Mouse (Mus musculus): Measurements from ENCODE around the gene Bnc2. TPM values are rescaled to one million over a fixed set of nuclear protein-coding genes. Genes with fewer than 3 reads are reported as not detected.
A peak's percentile ranks its signal among the peaks of the same experiment; 100 is the strongest.

Bnc2 gene
- polyA plus RNA-seq, 1 experiment from 2014 or later, result 17.3 TPM

- Histone ChIP-seq H3K9ac (no peak overlapping the region), H3K4me3 (replicated peaks) (no peak overlapping the region), H3K4me1 (peaks cover 24% of the 10 kb centered on the region), H3K4me2 (replicated peaks) (no peak overlapping the region), H3K27ac (replicated peaks) (no peak overlapping the region), H3K9me3 (replicated peaks) (no peaks in the 10 kb centered on the region), H3K36me3 (no peaks in the 10 kb centered on the region), H3K27me3 (no peaks in the 10 kb centered on the region)
- ATAC-seq (ENCODE audit: insufficient number of reproducible peaks, low FRiP score, low TSS enrichment, low read depth), result no peak
- WGBS, result 29% methylated on average over 8 of the region's 8 CpGs
Observed at GRCm38 (mm10) chr4:84356468-84357153, 318.5 kb downstream of the Bnc2 start.

- H3K9me3 ChIP-seq (replicated peaks), result no peaks in the 10 kb centered on the region
- no peak for ATAC-seq (ENCODE audit: insufficient number of reproducible peaks, low FRiP score, low TSS enrichment, low read depth)
- H3K4me1 ChIP-seq, result peaks cover 11% of the 10 kb centered on the region
- no peak overlapping the region for H3K27ac ChIP-seq (replicated peaks)
- H3K36me3 ChIP-seq, result no peaks in the 10 kb centered on the region
- H3K4me3 ChIP-seq (replicated peaks), result no peak overlapping the region
- no peak overlapping the region for H3K4me2 ChIP-seq (replicated peaks)
- 67% methylated on average over 2 of the region's 2 CpGs for WGBS
- H3K9ac ChIP-seq, result no peak overlapping the region
- H3K27me3 ChIP-seq, result no peaks in the 10 kb centered on the region
Observed at GRCm38 (mm10) chr4:84352656-84353055, 322.4 kb downstream of the Bnc2 start.

GRCm38 (mm10) chr4:84349536-84349935 lies 325.5 kb downstream of the Bnc2 start:
- Histone ChIP-seq H3K4me2 (replicated peaks) (no peak overlapping the region), H3K36me3 (no peaks in the 10 kb centered on the region), H3K27ac (replicated peaks) (no peak overlapping the region), H3K9ac (no peak overlapping the region), H3K4me3 (replicated peaks) (no peak overlapping the region), H3K27me3 (no peaks in the 10 kb centered on the region), H3K4me1 (no peaks in the 10 kb centered on the region), H3K9me3 (replicated peaks) (no peaks in the 10 kb centered on the region)
- 53% methylated on average over 5 of the region's 5 CpGs for WGBS
- ATAC-seq (ENCODE audit: insufficient number of reproducible peaks, low FRiP score, low TSS enrichment, low read depth), result no peak

- Histone ChIP-seq H3K36me3 (no peaks in the 10 kb centered on the region), H3K4me2 (replicated peaks) (no peak overlapping the region), H3K27me3 (no peaks in the 10 kb centered on the region), H3K4me1 (no peaks in the 10 kb centered on the region), H3K9me3 (replicated peaks) (no peaks in the 10 kb centered on the region), H3K9ac (no peak overlapping the region), H3K4me3 (replicated peaks) (no peak overlapping the region), H3K27ac (replicated peaks) (no peak overlapping the region)
- 87% methylated on average over 4 of the region's 4 CpGs for WGBS
- ATAC-seq (ENCODE audit: insufficient number of reproducible peaks, low FRiP score, low TSS enrichment, low read depth), result no peak
Observed at GRCm38 (mm10) chr4:84339172-84339571, 335.9 kb downstream of the Bnc2 start.

GRCm38 (mm10) chr4:84331995-84332394 lies 343.1 kb downstream of the Bnc2 start:
- ATAC-seq (ENCODE audit: insufficient number of reproducible peaks, low FRiP score, low TSS enrichment, low read depth), result no peak
- Histone ChIP-seq H3K36me3 (no peaks in the 10 kb centered on the region), H3K4me2 (replicated peaks) (no peak overlapping the region), H3K4me1 (peaks cover 23% of the 10 kb centered on the region), H3K9me3 (replicated peaks) (no peaks in the 10 kb centered on the region), H3K9ac (no peak overlapping the region), H3K27me3 (no peaks in the 10 kb centered on the region), H3K27ac (replicated peaks) (no peak overlapping the region), H3K4me3 (replicated peaks) (no peak overlapping the region)
- WGBS, result 46% methylated on average over 9 of the region's 9 CpGs

- no peak overlapping the region for H3K9ac ChIP-seq
- H3K4me1 ChIP-seq, result peaks cover 23% of the 10 kb centered on the region
- no peaks in the 10 kb centered on the region for H3K27me3 ChIP-seq
- no peak overlapping the region for H3K4me3 ChIP-seq (replicated peaks)
- no peak overlapping the region for H3K27ac ChIP-seq (replicated peaks)
- no peak overlapping the region for H3K4me2 ChIP-seq (replicated peaks)
- 16% methylated on average over 3 of the region's 3 CpGs for WGBS
- no peak for ATAC-seq (ENCODE audit: insufficient number of reproducible peaks, low FRiP score, low TSS enrichment, low read depth)
- no peaks in the 10 kb centered on the region for H3K9me3 ChIP-seq (replicated peaks)
- H3K36me3 ChIP-seq, result no peaks in the 10 kb centered on the region
Observed at GRCm38 (mm10) chr4:84331450-84331849, 343.6 kb downstream of the Bnc2 start.

- Histone ChIP-seq H3K4me1 (peaks cover 23% of the 10 kb centered on the region), H3K9me3 (replicated peaks) (no peaks in the 10 kb centered on the region), H3K4me2 (replicated peaks) (no peak overlapping the region), H3K36me3 (no peaks in the 10 kb centered on the region), H3K9ac (no peak overlapping the region), H3K4me3 (replicated peaks) (no peak overlapping the region), H3K27ac (replicated peaks) (no peak overlapping the region), H3K27me3 (no peaks in the 10 kb centered on the region)
- 64% methylated on average over 4 of the region's 4 CpGs for WGBS
- ATAC-seq (ENCODE audit: insufficient number of reproducible peaks, low FRiP score, low TSS enrichment, low read depth), result peak; percentile 34; the same call in 1 of the 2 replicates
Observed at GRCm38 (mm10) chr4:84330509-84330908, 344.6 kb downstream of the Bnc2 start.

- no peak overlapping the region for H3K4me2 ChIP-seq (replicated peaks)
- WGBS, result 72% methylated on average over 5 of the region's 5 CpGs
- no peaks in the 10 kb centered on the region for H3K36me3 ChIP-seq
Observed at GRCm38 (mm10) chr4:84329651-84330050, 345.4 kb downstream of the Bnc2 start.

GRCm38 (mm10) chr4:84324371-84324770 lies 350.7 kb downstream of the Bnc2 start:
- H3K4me3 ChIP-seq (replicated peaks), result no peak overlapping the region
- H3K4me2 ChIP-seq (replicated peaks), result no peak overlapping the region
- H3K36me3 ChIP-seq, result no peaks in the 10 kb centered on the region
- H3K9me3 ChIP-seq (replicated peaks), result no peaks in the 10 kb centered on the region
- H3K27ac ChIP-seq (replicated peaks), result no peak overlapping the region
- no peak overlapping the region for H3K9ac ChIP-seq
- no peaks in the 10 kb centered on the region for H3K27me3 ChIP-seq
- H3K4me1 ChIP-seq, result 0 out of 2 replicates have a peak, but pooled peaks cover 3% of the 10 kb centered on the region
- ATAC-seq (ENCODE audit: insufficient number of reproducible peaks, low FRiP score, low TSS enrichment, low read depth), result no peak; the same call in 1 of the 2 replicates
- WGBS, result 37% methylated on average over 4 of the region's 4 CpGs

More at GRCm38 (mm10) chr4:84329651-84330050, 345.4 kb downstream of the Bnc2 start:
- Histone ChIP-seq H3K4me1 (peaks cover 23% of the 10 kb centered on the region), H3K27me3 (no peaks in the 10 kb centered on the region), H3K9ac (no peak overlapping the region), H3K27ac (replicated peaks) (no peak overlapping the region), H3K9me3 (replicated peaks) (no peaks in the 10 kb centered on the region), H3K4me3 (replicated peaks) (no peak overlapping the region)
- no peak for ATAC-seq (ENCODE audit: insufficient number of reproducible peaks, low FRiP score, low TSS enrichment, low read depth)

GRCm38 (mm10) chr4:84321598-84321997 lies 353.5 kb downstream of the Bnc2 start:
- H3K27ac ChIP-seq (replicated peaks), result no peak overlapping the region
- no peaks in the 10 kb centered on the region for H3K9me3 ChIP-seq (replicated peaks)
- H3K4me2 ChIP-seq (replicated peaks), result no peak overlapping the region
- no peaks in the 10 kb centered on the region for H3K27me3 ChIP-seq
- WGBS, result 59% methylated on average over 2 of the region's 2 CpGs
- no peak for ATAC-seq (ENCODE audit: insufficient number of reproducible peaks, low FRiP score, low TSS enrichment, low read depth)
- no peak overlapping the region for H3K9ac ChIP-seq
- H3K4me1 ChIP-seq, result 0 out of 2 replicates have a peak, but pooled peaks cover 3% of the 10 kb centered on the region
- H3K36me3 ChIP-seq, result no peaks in the 10 kb centered on the region
- no peak overlapping the region for H3K4me3 ChIP-seq (replicated peaks)

- Histone ChIP-seq H3K4me2 (replicated peaks) (no peak overlapping the region), H3K9ac (no peak overlapping the region), H3K27me3 (no peaks in the 10 kb centered on the region), H3K36me3 (no peaks in the 10 kb centered on the region), H3K9me3 (replicated peaks) (no peaks in the 10 kb centered on the region), H3K4me1 (no peaks in the 10 kb centered on the region), H3K27ac (replicated peaks) (no peak overlapping the region), H3K4me3 (replicated peaks) (no peak overlapping the region)
- no peak for ATAC-seq (ENCODE audit: insufficient number of reproducible peaks, low FRiP score, low TSS enrichment, low read depth)
- WGBS, result 69% methylated on average over 3 of the region's 3 CpGs
Observed at GRCm38 (mm10) chr4:84317421-84317820, 357.7 kb downstream of the Bnc2 start.

GRCm38 (mm10) chr4:84311371-84311770 lies 363.7 kb downstream of the Bnc2 start:
- 66% methylated on average over 2 of the region's 2 CpGs for WGBS
- no peak overlapping the region for H3K27ac ChIP-seq (replicated peaks)
- no peak overlapping the region for H3K9ac ChIP-seq
- H3K4me3 ChIP-seq (replicated peaks), result no peak overlapping the region
- no peaks in the 10 kb centered on the region for H3K27me3 ChIP-seq
- no peaks in the 10 kb centered on the region for H3K36me3 ChIP-seq
- peaks cover 9% of the 10 kb centered on the region; the same call in 1 of the 2 replicates for H3K4me1 ChIP-seq
- no peak for ATAC-seq (ENCODE audit: insufficient number of reproducible peaks, low FRiP score, low TSS enrichment, low read depth)
- no peaks in the 10 kb centered on the region for H3K9me3 ChIP-seq (replicated peaks)
- no peak overlapping the region for H3K4me2 ChIP-seq (replicated peaks)
